Mouse (Mus musculus): ENCODE measurements around the gene Nudt13.

DNA sequence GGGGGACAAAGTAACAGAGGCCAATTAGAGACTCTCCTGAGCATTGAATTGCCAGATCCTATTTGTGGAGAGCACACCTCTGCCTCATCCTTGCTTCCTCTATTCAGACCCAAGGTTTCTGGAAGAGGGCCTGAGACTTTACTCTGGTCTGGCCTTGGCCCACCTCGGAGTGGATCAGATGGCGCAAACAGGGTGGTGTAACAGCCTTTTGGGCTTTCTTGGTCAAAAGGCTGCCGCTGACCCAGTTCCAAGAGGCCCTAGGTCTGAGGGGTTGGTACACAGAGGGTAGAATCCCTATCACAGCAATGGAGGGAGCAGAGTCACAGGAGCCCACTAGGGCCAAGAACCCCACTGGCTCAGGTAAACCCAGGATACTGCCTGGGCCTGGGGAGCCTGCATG lies 46.5 kb upstream of the Nudt13 start:
- TF ChIP-seq CTCF (IDR thresholded peaks at IDR 0.05): no peak
- no peak for TF ChIP-seq EP300 (IDR thresholded peaks at IDR 0.05)
